Mouse (Mus musculus): ENCODE data around the gene Sufu. TPM values are rescaled to one million over a fixed set of nuclear protein-coding genes. Genes with fewer than 3 reads are reported as not detected.

Gene Sufu
- polyA plus RNA-seq, 1 experiment from 2014 or later = 20.7 TPM

- no peak for DNase-seq (ENCODE audit: low spot score)
These were observed 133.1 kb downstream of the Sufu start for GRCm38 (mm10) chr19:46529601-46530448.

DNA sequence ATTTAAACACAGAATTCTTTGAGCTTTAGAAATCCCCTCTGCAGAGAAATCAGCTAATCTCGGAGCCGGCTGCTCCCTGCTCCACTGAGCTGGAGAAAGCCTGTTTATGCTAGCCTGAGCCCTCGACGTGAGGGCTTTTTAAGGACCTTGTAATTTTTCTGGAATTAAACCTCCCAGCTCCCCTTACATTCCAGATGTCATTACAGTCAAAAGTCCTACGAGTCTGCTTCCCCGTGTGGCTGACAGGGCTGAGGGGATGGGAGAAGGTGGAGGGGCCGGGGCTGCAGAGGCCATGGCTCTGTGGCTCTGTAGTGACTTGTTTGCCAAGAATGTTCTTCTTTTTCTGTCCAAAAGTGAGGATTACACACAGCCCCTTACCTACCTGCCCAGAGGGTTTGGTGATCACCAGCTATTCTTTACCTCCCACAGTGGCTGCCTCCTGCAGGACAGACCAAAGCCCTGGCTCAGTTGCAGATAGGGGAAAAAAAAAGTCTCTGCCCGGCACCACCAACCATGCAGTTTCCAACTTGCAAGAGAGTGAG is 133.8 kb downstream of the Sufu start:
- DNase-seq (ENCODE audit: low spot score) = no peak

- peak; percentile 45 for DNase-seq (ENCODE audit: low spot score)
These were observed 134.7 kb downstream of the Sufu start for GRCm38 (mm10) chr19:46531071-46532030.

- peak; percentile 23 for DNase-seq (ENCODE audit: low spot score)
These were observed 135.5 kb downstream of the Sufu start for GRCm38 (mm10) chr19:46532031-46532688.

DNA sequence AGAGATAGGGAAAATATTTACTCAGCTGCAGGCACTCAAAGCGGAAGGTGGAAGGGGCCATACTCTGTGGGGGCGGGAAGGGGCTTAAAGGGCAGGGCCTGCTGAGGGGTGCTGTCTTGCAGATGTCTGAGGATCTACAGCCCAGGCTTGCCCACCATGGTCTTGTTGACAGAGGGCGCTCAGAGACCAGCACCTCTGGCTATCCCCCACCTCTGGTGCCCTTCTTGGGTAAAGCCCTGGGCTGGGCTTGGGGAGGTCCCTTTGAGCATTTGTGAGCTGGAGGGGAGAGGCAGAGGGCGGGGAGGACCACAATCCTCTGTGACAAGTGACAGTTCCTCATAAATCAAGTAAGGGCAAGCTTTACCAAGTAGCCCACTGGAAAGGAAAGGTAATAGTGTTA is 136.4 kb downstream of the Sufu start:
- DNase-seq (ENCODE audit: low spot score) = no peak

DNA sequence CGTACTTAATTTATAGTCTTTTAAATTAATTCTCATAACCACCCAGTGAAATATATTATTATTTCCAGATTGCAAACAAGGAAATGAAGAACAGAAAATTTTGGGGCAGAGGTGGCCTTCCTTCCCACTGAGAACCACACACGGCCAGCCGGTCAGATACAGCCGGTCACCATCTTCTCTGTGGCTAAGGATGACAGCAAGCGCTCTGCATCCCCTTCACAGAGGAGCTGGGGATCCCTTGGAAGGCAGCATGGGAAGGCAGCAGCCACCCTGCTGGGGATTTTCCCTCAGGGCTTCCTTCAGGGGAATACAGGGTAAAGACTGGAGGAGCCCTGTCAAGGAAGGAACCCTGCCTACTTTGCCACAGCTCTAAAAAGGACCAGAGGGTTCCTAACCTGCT is 136.8 kb downstream of the Sufu start:
- DNase-seq (ENCODE audit: low spot score) = no peak

DNA sequence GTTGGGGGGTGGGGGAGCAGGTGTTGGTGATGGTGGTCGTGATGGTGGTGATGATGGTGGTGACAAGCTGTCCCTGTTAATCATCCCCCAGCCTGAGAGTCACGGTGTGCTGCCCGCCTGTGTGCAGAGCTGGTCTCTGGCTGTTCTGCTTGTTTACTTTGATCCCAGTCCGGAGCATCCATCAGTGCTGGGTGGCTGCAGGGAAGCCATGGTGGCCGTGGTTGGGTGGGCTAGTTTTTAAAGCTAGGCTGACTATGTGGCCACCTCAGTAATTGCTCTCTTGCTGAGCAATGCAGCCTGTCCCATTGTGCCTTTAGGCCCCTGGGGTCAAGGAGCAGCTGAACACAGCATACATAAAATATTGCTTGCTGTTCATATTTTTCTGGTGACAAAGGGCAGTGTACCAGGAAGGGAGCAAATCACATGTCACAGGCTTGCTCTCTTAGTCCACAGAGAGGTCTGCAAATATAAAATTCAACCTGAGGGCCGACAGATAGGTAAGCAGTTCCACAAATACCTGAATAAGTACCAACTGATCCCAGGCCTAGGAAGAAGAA is 137.9 kb downstream of the Sufu start:
- no peak for DNase-seq (ENCODE audit: low spot score)

GRCm38 (mm10) chr19:46537357-46537756 is 140.7 kb downstream of the Sufu start:
- DNase-seq (ENCODE audit: low spot score) = no peak

DNA sequence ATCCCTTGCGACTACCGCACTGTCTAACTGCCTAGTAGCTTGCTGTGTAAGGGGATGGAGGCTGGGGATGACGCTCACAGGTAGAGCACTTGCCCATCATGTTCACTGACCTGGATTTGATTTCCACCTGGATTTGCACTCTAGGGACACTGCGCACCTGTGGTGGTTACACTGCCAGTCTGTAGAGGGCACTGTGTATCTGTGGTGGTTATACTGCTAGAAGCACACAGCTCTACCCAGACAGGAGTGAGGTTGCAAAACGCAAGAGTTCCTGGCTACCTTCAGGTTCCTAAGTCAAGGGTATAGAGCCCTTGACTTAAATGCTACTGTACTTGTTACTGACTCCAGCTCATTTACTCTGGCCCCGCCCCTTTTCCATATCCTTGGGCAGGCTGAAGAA is 141.5 kb downstream of the Sufu start:
- DNase-seq (ENCODE audit: low spot score) = peak; percentile 50

Other genes with a start within 250 kb of the Sufu start
- not detected in 2 replicates for gene Pitx3, start 248.6 kb upstream of the Sufu start, polyA plus RNA-seq (2015; fragmentation: Nextera tagmentation; extraction: Ambion mirVana)
- gene Gbf1, start 244.4 kb upstream of the Sufu start, polyA plus RNA-seq (2015; fragmentation: Nextera tagmentation; extraction: Ambion mirVana) = 28.6 and 28.7 TPM in 2 replicates
- 29.1 and 31.3 TPM in 2 replicates for gene Nfkb2, start 92.6 kb upstream of the Sufu start, polyA plus RNA-seq (2015; fragmentation: Nextera tagmentation; extraction: Ambion mirVana)
- 4.6 and 5.3 TPM in 2 replicates for gene Psd, start 69.7 kb upstream of the Sufu start, polyA plus RNA-seq (2015; fragmentation: Nextera tagmentation; extraction: Ambion mirVana)
- 8.3 and 9.1 TPM in 2 replicates for gene Fbxl15, start 68.7 kb upstream of the Sufu start, polyA plus RNA-seq (2015; fragmentation: Nextera tagmentation; extraction: Ambion mirVana)
- 152 and 155 TPM in 2 replicates for gene Cuedc2, start 58.2 kb upstream of the Sufu start, polyA plus RNA-seq (2015; fragmentation: Nextera tagmentation; extraction: Ambion mirVana)
- 7.5 and 8.1 TPM in 2 replicates for gene Mfsd13a, start 55.8 kb upstream of the Sufu start, polyA plus RNA-seq (2015; fragmentation: Nextera tagmentation; extraction: Ambion mirVana)
- 1.1 and 1.5 TPM in 2 replicates for gene 2310034G01Rik, start 46.6 kb upstream of the Sufu start, polyA plus RNA-seq (2015; fragmentation: Nextera tagmentation; extraction: Ambion mirVana)
- gene Actr1a, start 1.1 kb upstream of the Sufu start, polyA plus RNA-seq (2015; fragmentation: Nextera tagmentation; extraction: Ambion mirVana) = 132 and 141 TPM in 2 replicates
- 20.4 and 23.6 TPM in 2 replicates for gene Trim8, start 104.8 kb downstream of the Sufu start, polyA plus RNA-seq (2015; fragmentation: Nextera tagmentation; extraction: Ambion mirVana)
- 47.5 and 52.3 TPM in 2 replicates for gene Arl3, start 176.3 kb downstream of the Sufu start, polyA plus RNA-seq (2015; fragmentation: Nextera tagmentation; extraction: Ambion mirVana)
- 13.9 and 16.9 TPM in 2 replicates for gene Sfxn2, start 176.5 kb downstream of the Sufu start, polyA plus RNA-seq (2015; fragmentation: Nextera tagmentation; extraction: Ambion mirVana)
- 29.9 and 37.8 TPM in 2 replicates for gene Wbp1l, start 202.2 kb downstream of the Sufu start, polyA plus RNA-seq (2015; fragmentation: Nextera tagmentation; extraction: Ambion mirVana)

All from thymus, postnatal 0 days (tissue).